Mouse (Mus musculus) G1E (cell line): ENCODE measurements around the gene Snrnp200.

Experiments
- CTCF ChIP-seq: IDR thresholded peaks from 2 replicates; pipeline ENCODE4 v1.5.1; 2012; ENCODE audit warnings: low read depth, low read length, inconsistent platforms, mixed read lengths
- GATA1 ChIP-seq: IDR thresholded peaks from 2 replicates; pipeline ENCODE4 v1.6.1; 2012; ENCODE audit warnings: borderline replicate concordance, low read length, inconsistent platforms, mixed read lengths
- POLR2AphosphoS5 ChIP-seq: IDR thresholded peaks from 2 replicates; pipeline ENCODE4 v1.6.1; 2012; ENCODE audit warnings: low read depth, low read length, inconsistent platforms; ENCODE audit not compliant: insufficient replicate concordance

DNA sequence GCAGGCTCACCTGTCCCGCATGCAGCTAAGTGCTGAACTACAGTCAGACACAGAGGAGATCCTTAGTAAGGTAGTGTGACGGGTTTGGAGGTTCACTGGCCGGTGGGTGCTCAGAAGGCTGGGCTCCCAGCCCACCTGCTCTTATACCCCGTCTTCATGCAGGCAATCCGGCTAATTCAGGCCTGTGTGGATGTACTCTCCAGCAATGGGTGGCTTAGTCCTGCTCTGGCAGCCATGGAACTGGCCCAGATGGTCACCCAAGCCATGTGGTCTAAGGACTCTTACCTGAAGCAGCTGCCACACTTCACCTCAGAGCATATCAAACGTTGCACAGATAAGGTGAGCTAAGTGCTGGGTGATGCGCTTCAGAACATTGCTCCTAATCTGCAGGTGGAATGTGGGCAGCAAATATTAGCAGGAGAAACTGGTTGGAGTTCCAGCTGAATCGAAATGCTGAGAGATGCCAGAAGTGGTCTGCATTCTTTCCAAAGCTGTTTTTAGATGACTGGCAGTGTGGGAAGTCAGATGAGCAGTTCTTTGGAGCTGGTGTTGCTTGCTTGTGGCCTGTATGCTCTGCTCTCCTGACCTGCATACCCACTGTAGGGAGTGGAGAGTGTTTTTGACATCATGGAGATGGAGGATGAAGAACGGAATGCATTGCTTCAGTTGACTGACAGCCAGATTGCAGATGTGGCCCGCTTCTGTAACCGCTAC is 29.9 kb downstream of the Snrnp200 start:
- TF ChIP-seq CTCF (no peak), POLR2AphosphoS5 (no peak), GATA1 (no peak)
